Mouse (Mus musculus): ENCODE measurements around the gene Rnf217. TPM values are rescaled to one million over a fixed set of nuclear protein-coding genes. Genes with fewer than 3 reads are reported as not detected.

The Rnf217 gene
- polyA plus RNA-seq, 1 experiment: 0.19 TPM

GRCm38 (mm10) chr10:31444206-31444605 lies 164.8 kb downstream of the Rnf217 start:
- Histone ChIP-seq H3K36me3 (ENCODE audit: control insufficient read depth, insufficient read depth, low read length) (no peaks in the 10 kb centered on the region), H3K4me1 (ENCODE audit: control insufficient read depth, insufficient read depth, insufficient read length) (peaks cover 2% of the 10 kb centered on the region; the same call in 1 of the 2 replicates), H3K27me3 (ENCODE audit: control insufficient read depth, insufficient read depth, low read length) (peaks cover 1% of the 10 kb centered on the region; the same call in 1 of the 2 replicates), H3K27ac (ENCODE audit: insufficient read depth, low read length) (no peak overlapping the region), H3K4me3 (ENCODE audit: extremely low read depth, insufficient read depth, insufficient read length) (no peak overlapping the region)
- TF ChIP-seq POLR2A (IDR thresholded peaks at IDR 0.05; ENCODE audit: low read depth, low read length): no peak
- no peak for TF ChIP-seq CTCF (IDR thresholded peaks at IDR 0.05; ENCODE audit: extremely low read depth, insufficient read depth, insufficient read length, insufficient replicate concordance)
- DNase-seq (ENCODE audit: low read depth in 1 of 2, low spot score in 2 of 2): no peak
- WGBS: 84% methylated on average over 7 of the region's 7 CpGs

Other genes starting within 250 kb of the Rnf217 start
- 0.25 and 0.28 TPM in 2 replicates for gene Tpd52l1, start 163.2 kb downstream of the Rnf217 start, polyA plus RNA-seq (2012; rRNA removed)

All from spleen, adult 2 months (tissue).